Mouse (Mus musculus): ENCODE results near the gene Gnai3.

Gene Gnai3

GRCm38 (mm10) chr3:108164091-108164490, 18.1 kb upstream of the Gnai3 start:
- DNase-seq (ENCODE audit: low read depth), result no peak

- DNase-seq (ENCODE audit: low read depth), result no peak
Measured at GRCm38 (mm10) chr3:108158383-108159037, 12.6 kb upstream of the Gnai3 start.

- DNase-seq (ENCODE audit: low read depth), result no peak
Measured at GRCm38 (mm10) chr3:108154656-108155055, 8.7 kb upstream of the Gnai3 start, which contains the start of gene Gpr61. Gene Gpr61, minus strand, starts transcription at chr3:108154882.

- no peak for DNase-seq (ENCODE audit: low read depth)
Measured at GRCm38 (mm10) chr3:108152290-108152689, 6.3 kb upstream of the Gnai3 start.

- DNase-seq (ENCODE audit: low read depth), result peak; percentile 92
Measured at GRCm38 (mm10) chr3:108147386-108148235, 1.7 kb upstream of the Gnai3 start.

GRCm38 (mm10) chr3:108146671-108147070, 725 bp upstream of the Gnai3 start:
- no peak for DNase-seq (ENCODE audit: low read depth)

- no peak for DNase-seq (ENCODE audit: low read depth)
Measured at GRCm38 (mm10) chr3:108140786-108141185, 5.2 kb downstream of the Gnai3 start.

- no peak for DNase-seq (ENCODE audit: low read depth)
Measured at GRCm38 (mm10) chr3:108139113-108139512, 6.8 kb downstream of the Gnai3 start.

GRCm38 (mm10) chr3:108134701-108135100, 11.2 kb downstream of the Gnai3 start:
- no peak for DNase-seq (ENCODE audit: low read depth)

- DNase-seq (ENCODE audit: low read depth), result no peak
Measured at GRCm38 (mm10) chr3:108132484-108132883, 13.5 kb downstream of the Gnai3 start.

GRCm38 (mm10) chr3:108131821-108132220, 14.1 kb downstream of the Gnai3 start:
- no peak for DNase-seq (ENCODE audit: low read depth)

- no peak for DNase-seq (ENCODE audit: low read depth)
Measured at GRCm38 (mm10) chr3:108131216-108131615, 14.7 kb downstream of the Gnai3 start.

- no peak for DNase-seq (ENCODE audit: low read depth)
Measured at GRCm38 (mm10) chr3:108129804-108130203, 16.1 kb downstream of the Gnai3 start.

- no peak for DNase-seq (ENCODE audit: low read depth)
Measured at GRCm38 (mm10) chr3:108129367-108129766, 16.6 kb downstream of the Gnai3 start.

- no peak for DNase-seq (ENCODE audit: low read depth)
Measured at GRCm38 (mm10) chr3:108128520-108128919, 17.4 kb downstream of the Gnai3 start.

GRCm38 (mm10) chr3:108126327-108126726, 19.6 kb downstream of the Gnai3 start:
- DNase-seq (ENCODE audit: low read depth), result no peak

- no peak for DNase-seq (ENCODE audit: low read depth)
Measured at GRCm38 (mm10) chr3:108124131-108124530, 21.8 kb downstream of the Gnai3 start.

- DNase-seq (ENCODE audit: low read depth), result no peak
Measured at GRCm38 (mm10) chr3:108123242-108123641, 22.7 kb downstream of the Gnai3 start.

- DNase-seq (ENCODE audit: low read depth), result no peak
Measured at GRCm38 (mm10) chr3:108121101-108121500, 24.8 kb downstream of the Gnai3 start.

GRCm38 (mm10) chr3:108117465-108117864, 28.5 kb downstream of the Gnai3 start:
- DNase-seq (ENCODE audit: low read depth), result no peak

GRCm38 (mm10) chr3:108113591-108114289, 32.2 kb downstream of the Gnai3 start:
- DNase-seq (ENCODE audit: low read depth), result no peak

GRCm38 (mm10) chr3:108112666-108113065, 33.3 kb downstream of the Gnai3 start:
- DNase-seq (ENCODE audit: low read depth), result no peak

GRCm38 (mm10) chr3:108112246-108112645, 33.7 kb downstream of the Gnai3 start:
- DNase-seq (ENCODE audit: low read depth), result no peak

Measured in c-Kit-positive CD71-negative TER-119-negative erythroid progenitor cells, embryonic 14.5 days (primary cell).